Mouse (Mus musculus) lung, postnatal 10 days (tissue): Measurements from ENCODE around the gene App.

Experiments
- DNase-seq: peaks from one replicate; pipeline ENCODE4 v3.0.0; 2021

Gene App

DNA sequence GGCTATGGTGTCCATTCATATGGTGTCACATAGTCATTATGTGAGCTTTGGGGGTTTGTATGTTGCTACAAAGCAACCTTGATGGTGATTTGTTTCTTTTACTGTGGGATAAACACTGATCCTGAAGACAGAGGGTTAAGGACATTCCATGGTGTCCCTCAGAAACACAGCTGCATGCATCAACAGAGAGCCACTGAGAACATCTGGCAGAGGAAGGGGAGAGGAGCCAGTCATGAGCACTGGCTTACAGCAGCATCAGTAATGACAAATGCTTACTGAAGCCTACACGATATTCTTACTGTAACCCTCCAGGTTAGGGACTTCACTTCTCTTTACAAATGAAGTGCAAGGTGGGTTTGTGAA, 24.1 kb downstream of the App start:
- DNase-seq: no peak

- peak; percentile 86 for DNase-seq
These were observed 24.7 kb downstream of the App start for GRCm38 (mm10) chr16:85148615-85149508.

GRCm38 (mm10) chr16:85147440-85147839, 26.1 kb downstream of the App start:
- DNase-seq: no peak

GRCm38 (mm10) chr16:85145771-85146178, 27.8 kb downstream of the App start:
- DNase-seq: no peak

DNA sequence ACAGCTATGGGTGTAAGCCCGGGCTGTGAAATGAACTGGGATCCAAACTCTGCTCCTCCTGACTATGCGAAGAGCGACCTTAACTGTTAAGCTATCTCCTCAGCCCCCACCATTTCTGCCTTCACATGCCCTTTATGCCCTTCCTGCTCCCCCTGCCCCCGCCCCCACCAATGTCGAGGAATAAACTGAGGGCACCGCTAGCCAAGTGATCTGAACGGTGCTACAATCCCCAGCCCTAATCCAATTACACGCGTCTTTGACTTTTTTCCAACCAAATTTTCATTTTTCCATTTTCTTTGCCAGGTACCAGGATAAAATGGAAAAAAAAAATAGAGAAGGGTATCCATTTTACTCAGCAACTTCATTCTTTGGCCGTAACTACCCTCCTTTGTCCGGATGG, 28.2 kb downstream of the App start:
- DNase-seq: no peak

- DNase-seq: no peak
These were observed 29.2 kb downstream of the App start for GRCm38 (mm10) chr16:85144401-85144800.

- no peak for DNase-seq
These were observed 29.7 kb downstream of the App start for GRCm38 (mm10) chr16:85143863-85144262.

DNA sequence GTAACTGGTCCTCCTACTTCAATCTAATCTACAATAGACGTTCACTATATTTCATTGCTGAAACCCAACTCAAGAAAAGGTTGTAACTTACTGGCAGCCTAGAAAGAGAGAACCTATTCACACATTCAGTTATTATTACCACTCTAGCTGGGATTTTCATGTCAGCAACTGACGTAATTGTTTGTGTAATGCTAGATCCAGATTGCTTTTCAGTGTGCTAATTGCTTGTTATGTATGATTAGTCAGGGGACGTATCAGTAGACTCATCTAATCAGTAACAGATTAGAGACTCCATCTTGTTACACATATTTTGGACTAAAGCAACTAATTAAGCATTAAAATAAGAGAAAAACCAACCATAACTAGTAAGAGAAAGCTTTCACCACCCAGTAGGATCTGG, 30.4 kb downstream of the App start:
- no peak for DNase-seq

- no peak for DNase-seq
These were observed 32.2 kb downstream of the App start for GRCm38 (mm10) chr16:85141404-85141803.

DNA sequence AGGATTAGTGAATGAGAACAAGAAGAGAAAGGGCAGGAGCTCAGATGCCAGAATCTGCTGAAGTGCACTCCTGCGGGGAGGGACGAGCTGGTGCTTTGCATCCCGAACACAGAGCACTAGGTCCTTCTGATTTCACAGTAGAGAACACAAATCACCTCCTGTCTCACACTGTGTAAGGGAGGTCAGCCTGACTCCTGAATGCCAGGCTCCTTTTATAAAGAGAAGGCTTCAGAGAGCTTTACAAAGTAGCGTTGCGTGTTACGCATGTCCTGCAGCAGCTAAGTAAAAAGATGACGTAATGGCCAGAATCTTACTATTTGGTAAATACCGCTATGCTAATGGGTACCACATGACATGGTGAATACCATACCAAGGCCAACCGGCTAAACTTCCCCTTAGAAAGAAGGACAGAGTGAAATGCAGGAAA, 34.4 kb downstream of the App start:
- no peak for DNase-seq

DNA sequence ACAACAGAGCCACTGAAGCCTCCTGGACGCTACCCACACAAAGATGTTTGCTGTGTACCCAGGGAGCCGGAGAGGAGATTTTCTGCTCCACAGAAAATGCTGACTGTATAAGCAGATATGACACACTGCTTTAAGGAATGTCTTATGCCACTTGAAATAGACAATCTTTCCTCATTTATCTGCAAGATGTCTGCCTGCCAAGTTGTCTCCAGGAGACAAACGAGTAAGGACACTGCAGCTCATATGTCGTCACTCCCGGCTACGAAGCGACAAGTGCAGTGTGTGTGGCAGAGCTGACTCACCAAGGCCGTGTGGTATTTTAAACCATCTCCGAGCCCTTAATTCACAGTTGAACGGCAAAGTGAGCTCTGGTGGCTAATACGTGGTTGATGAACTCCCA, 36.2 kb downstream of the App start:
- DNase-seq: peak; percentile 28

DNA sequence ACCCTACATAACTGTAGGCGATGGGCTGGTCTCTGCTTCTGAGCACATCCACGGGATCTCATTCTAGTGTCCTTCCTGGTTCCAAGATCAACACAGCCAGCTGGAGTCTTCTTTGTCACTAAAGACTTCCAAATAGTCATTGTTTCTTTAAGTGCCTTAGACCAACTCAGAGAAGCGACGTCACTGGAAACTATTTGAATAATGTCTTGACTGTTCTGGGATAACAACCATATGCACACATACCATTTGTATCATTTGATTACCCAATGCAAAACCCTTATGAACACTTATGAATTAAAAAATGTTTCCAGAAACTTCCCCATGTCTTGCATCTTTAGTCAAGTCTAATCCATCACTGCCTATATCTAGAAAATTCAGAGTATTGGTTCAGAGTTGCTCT, 37.5 kb downstream of the App start:
- no peak for DNase-seq

- peak; percentile 88 for DNase-seq
These were observed 40.1 kb downstream of the App start for GRCm38 (mm10) chr16:85133468-85133881.

DNA sequence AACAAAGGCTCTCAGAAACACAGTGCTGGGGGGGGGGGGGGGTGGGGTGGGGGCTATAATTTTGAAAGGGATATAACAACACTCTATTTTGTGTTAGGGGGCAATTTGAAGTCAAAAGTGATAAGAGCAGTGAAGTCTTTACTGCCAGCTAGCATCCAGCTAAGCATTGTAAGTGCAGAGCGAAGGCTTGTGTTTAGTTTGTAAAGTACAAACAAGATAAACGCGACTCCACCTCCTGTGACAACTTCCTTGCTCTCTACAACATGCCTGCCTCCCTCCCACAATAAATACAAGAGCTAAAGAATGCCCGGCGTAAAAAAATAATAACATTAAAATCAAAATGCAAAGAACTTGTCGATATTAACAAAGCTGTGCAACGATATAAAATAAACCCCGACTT, 40.5 kb downstream of the App start:
- no peak for DNase-seq

- DNase-seq: no peak
These were observed 41.4 kb downstream of the App start for GRCm38 (mm10) chr16:85132182-85132581.

GRCm38 (mm10) chr16:85130861-85131556, 42.6 kb downstream of the App start:
- DNase-seq: no peak

GRCm38 (mm10) chr16:85128693-85129657, 44.6 kb downstream of the App start:
- no peak for DNase-seq

DNA sequence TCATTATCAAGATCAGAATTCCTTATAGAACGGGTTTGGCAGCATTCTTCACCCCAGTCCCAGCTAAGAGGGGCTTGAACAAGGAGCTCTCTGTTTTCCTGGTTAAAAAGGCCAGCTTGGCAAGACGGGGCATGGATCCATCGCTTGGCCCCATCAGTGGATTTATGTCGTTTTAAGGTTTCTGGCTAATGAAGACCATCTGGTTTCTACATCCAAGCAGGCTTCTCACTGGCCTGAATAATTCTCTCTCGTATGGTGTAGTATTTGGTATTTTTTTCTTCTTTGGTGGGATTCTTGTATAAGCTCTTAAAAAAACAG, 45.3 kb downstream of the App start:
- DNase-seq: no peak

DNA sequence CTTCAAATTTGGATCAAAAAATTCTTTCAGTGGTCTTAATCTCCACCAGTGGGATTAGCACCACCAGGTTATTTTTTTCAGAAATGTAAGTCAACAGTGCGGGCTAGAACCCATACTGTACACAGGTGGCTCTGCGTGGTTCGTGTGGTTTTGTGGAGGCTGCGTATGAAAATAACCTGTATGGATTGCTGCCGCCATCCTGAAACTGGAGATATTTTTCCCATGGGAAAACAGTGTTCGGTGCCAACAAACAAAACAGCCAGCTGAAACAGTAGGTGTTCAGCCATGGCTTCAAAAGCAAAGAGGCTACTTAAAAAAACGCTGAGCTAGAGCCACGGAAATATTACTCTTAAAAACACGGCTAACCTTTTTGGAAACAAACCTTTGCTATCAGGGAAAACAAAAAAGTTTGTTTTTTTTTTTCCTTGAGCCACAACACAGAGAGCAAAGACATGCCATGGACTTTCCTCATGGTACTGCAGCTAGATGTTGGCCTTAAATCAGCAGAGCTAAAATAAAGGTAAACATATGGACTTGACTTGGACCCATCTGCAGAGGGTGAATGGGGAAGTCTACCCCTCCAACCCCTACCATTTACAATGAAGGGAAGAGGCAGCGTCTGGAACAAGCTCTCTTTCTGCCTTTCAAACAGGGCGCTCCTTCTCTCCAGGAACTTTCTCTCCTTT, 45.8 kb downstream of the App start:
- no peak for DNase-seq

DNA sequence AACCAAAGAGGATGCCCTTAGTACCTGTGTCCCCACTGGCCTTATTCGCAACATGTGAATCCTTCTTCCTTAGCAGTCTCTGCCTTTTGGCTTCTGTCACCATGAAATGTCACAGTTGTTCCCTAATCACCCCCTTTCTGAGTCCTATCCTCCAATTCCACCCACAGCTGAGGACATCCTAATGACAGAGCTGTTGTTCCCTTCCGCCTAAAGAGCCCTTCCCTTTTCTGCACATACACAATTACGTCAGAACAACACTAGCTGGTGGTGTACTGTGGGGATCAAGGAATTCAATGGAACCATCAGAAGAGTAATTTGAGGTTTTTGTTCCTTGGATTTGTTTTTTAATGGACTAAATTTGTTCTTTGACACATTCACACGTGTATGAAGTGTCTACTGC, 48.9 kb downstream of the App start:
- no peak for DNase-seq

DNA sequence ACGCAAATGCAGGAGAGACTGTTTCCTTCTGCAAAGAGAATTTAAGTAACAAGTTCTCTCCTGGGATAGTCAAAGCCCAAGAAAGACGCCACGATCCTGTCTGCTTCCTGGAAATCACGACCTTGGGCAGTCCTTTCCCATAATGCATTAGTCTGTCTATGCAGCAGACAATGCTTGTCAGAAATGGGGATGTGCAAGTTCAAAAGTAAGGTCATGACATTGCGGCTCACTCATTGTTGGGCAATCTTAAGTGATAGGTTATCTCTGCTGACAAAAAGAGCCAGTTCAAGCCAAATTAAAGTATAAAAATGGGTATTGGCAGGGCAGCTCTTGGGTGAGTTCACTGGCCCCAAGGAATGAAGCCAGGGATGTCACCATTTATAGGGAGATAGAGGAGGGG, 51.6 kb downstream of the App start:
- no peak for DNase-seq

GRCm38 (mm10) chr16:85118916-85119315, 54.6 kb downstream of the App start:
- DNase-seq: no peak

DNA sequence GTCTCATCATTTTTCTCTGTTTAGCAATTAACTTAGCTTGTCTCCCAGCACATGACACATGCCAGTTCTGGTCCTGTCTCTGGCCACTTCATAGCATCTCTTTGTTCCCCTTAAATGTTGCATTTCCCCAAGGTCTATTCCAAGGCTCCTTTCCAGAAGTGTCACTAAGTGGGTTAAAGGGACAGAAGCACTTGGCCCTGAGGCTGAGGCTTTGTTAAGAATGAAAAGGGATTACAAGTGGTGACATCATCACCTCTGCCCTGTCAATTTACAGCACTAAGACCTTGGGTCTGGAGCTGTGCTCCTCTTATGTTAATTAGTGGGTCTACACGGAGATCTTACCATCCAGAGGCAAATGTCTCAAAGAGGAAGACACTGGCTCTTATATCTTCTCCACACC, 56.0 kb downstream of the App start:
- no peak for DNase-seq
